Mouse (Mus musculus): Measurements from ENCODE around the gene Chdh. TPM values are rescaled to one million over a fixed set of nuclear protein-coding genes. Genes with fewer than 3 reads are reported as not detected.

Chdh gene
- polyA plus RNA-seq, 1 experiment from 2014 or later = 0.24 TPM

- H3K4me1 ChIP-seq = no peaks in the 10 kb centered on the region
- no peak overlapping the region for H3K27ac ChIP-seq
- no peak overlapping the region for H3K4me3 ChIP-seq
- 96% methylated on average over 4 of the region's 4 CpGs for WGBS
- H3K36me3 ChIP-seq = peaks cover 100% of the 10 kb centered on the region
- H3K9me3 ChIP-seq = no peaks in the 10 kb centered on the region
- no peak overlapping the region for H3K9ac ChIP-seq
- ATAC-seq (ENCODE audit: low FRiP score, low read depth) = no peak
- H3K27me3 ChIP-seq (replicated peaks) = no peaks in the 10 kb centered on the region
- no peak overlapping the region for H3K4me2 ChIP-seq (replicated peaks)
Observed at GRCm38 (mm10) chr14:29988337-29988736, 20.5 kb upstream of the Chdh start.

- H3K4me2 ChIP-seq (replicated peaks) = no peak overlapping the region
- H3K4me3 ChIP-seq = no peak overlapping the region
- H3K4me1 ChIP-seq = no peaks in the 10 kb centered on the region
- 82% methylated on average over 4 of the region's 4 CpGs for WGBS
- H3K36me3 ChIP-seq = peaks cover 76% of the 10 kb centered on the region
- ATAC-seq (ENCODE audit: low FRiP score, low read depth) = no peak
- no peaks in the 10 kb centered on the region for H3K9me3 ChIP-seq
- no peak overlapping the region for H3K27ac ChIP-seq
- H3K9ac ChIP-seq = no peak overlapping the region
- H3K27me3 ChIP-seq (replicated peaks) = no peaks in the 10 kb centered on the region
Observed at GRCm38 (mm10) chr14:29994976-29995375, 13.8 kb upstream of the Chdh start.

- H3K9ac ChIP-seq = no peak overlapping the region
- H3K27me3 ChIP-seq (replicated peaks) = no peaks in the 10 kb centered on the region
- no peaks in the 10 kb centered on the region for H3K4me1 ChIP-seq
- H3K9me3 ChIP-seq = no peaks in the 10 kb centered on the region
- peaks cover 64% of the 10 kb centered on the region for H3K36me3 ChIP-seq
- no peak overlapping the region for H3K4me3 ChIP-seq
- no peak overlapping the region for H3K4me2 ChIP-seq (replicated peaks)
- no peak for ATAC-seq (ENCODE audit: low FRiP score, low read depth)
- 92% methylated on average over 11 of the region's 11 CpGs for whole genome bisulfite sequencing
- H3K27ac ChIP-seq = no peak overlapping the region
Observed at GRCm38 (mm10) chr14:29996000-29996751, 12.6 kb upstream of the Chdh start.

GRCm38 (mm10) chr14:29997345-29997744, 11.5 kb upstream of the Chdh start:
- no peak overlapping the region for H3K9ac ChIP-seq
- H3K4me3 ChIP-seq = no peak overlapping the region
- no peak overlapping the region for H3K27ac ChIP-seq
- H3K4me1 ChIP-seq = no peaks in the 10 kb centered on the region
- peaks cover 53% of the 10 kb centered on the region for H3K36me3 ChIP-seq
- no peaks in the 10 kb centered on the region for H3K9me3 ChIP-seq
- H3K27me3 ChIP-seq (replicated peaks) = no peaks in the 10 kb centered on the region
- H3K4me2 ChIP-seq (replicated peaks) = no peak overlapping the region
- no peak for ATAC-seq (ENCODE audit: low FRiP score, low read depth)

GRCm38 (mm10) chr14:29998747-29999474, 9.9 kb upstream of the Chdh start:
- WGBS = 76% methylated on average over 13 of the region's 13 CpGs

GRCm38 (mm10) chr14:29999475-29999811, 9.4 kb upstream of the Chdh start:
- H3K9me3 ChIP-seq = no peaks in the 10 kb centered on the region
- peaks cover 32% of the 10 kb centered on the region for H3K36me3 ChIP-seq
- H3K4me3 ChIP-seq = no peak overlapping the region
- H3K27ac ChIP-seq = no peak overlapping the region
- H3K4me2 ChIP-seq (replicated peaks) = no peak overlapping the region
- no peaks in the 10 kb centered on the region for H3K27me3 ChIP-seq (replicated peaks)
- no peak overlapping the region for H3K9ac ChIP-seq
- ATAC-seq (ENCODE audit: low FRiP score, low read depth) = no peak
- 92% methylated on average over 3 of the region's 3 CpGs for WGBS
- no peaks in the 10 kb centered on the region for H3K4me1 ChIP-seq

More at GRCm38 (mm10) chr14:29998747-29999474, 9.9 kb upstream of the Chdh start:
- Histone ChIP-seq H3K9me3 (no peaks in the 10 kb centered on the region), H3K9ac (no peak overlapping the region), H3K27me3 (replicated peaks) (no peaks in the 10 kb centered on the region), H3K4me2 (replicated peaks) (no peak overlapping the region), H3K27ac (no peak overlapping the region), H3K36me3 (peaks cover 37% of the 10 kb centered on the region), H3K4me1 (no peaks in the 10 kb centered on the region), H3K4me3 (no peak overlapping the region)
- ATAC-seq (ENCODE audit: low FRiP score, low read depth) = no peak; the same call in 1 of the 2 replicates

- Histone ChIP-seq H3K4me2 (replicated peaks) (no peak overlapping the region), H3K36me3 (no peaks in the 10 kb centered on the region), H3K9me3 (no peaks in the 10 kb centered on the region), H3K4me3 (no peak overlapping the region), H3K27me3 (replicated peaks) (peaks cover 29% of the 10 kb centered on the region), H3K9ac (no peak overlapping the region), H3K27ac (no peak overlapping the region), H3K4me1 (peaks cover 6% of the 10 kb centered on the region)
- WGBS = 80% methylated on average over 10 of the region's 10 CpGs
- no peak for ATAC-seq (ENCODE audit: low FRiP score, low read depth)
Observed at GRCm38 (mm10) chr14:30009864-30010560, 1.2 kb downstream of the Chdh start.

GRCm38 (mm10) chr14:30011886-30012560, 3.2 kb downstream of the Chdh start:
- Histone ChIP-seq H3K27me3 (replicated peaks) (peaks cover 29% of the 10 kb centered on the region), H3K4me2 (replicated peaks) (no peak overlapping the region), H3K9ac (no peak overlapping the region), H3K4me3 (no peak overlapping the region), H3K27ac (no peak overlapping the region), H3K36me3 (no peaks in the 10 kb centered on the region), H3K4me1 (peaks cover 6% of the 10 kb centered on the region), H3K9me3 (no peaks in the 10 kb centered on the region)
- 81% methylated on average over 10 of the region's 10 CpGs for whole genome bisulfite sequencing
- ATAC-seq (ENCODE audit: low FRiP score, low read depth) = no peak

- H3K36me3 ChIP-seq = no peaks in the 10 kb centered on the region
- 61% methylated on average over 10 of the region's 10 CpGs for WGBS
- no peak for ATAC-seq (ENCODE audit: low FRiP score, low read depth)
Observed at GRCm38 (mm10) chr14:30014487-30014886, 5.7 kb downstream of the Chdh start.

GRCm38 (mm10) chr14:30015008-30015407, 6.2 kb downstream of the Chdh start:
- Histone ChIP-seq H3K4me3 (no peak overlapping the region), H3K36me3 (no peaks in the 10 kb centered on the region), H3K27ac (no peak overlapping the region), H3K9ac (no peak overlapping the region), H3K4me2 (replicated peaks) (no peak overlapping the region), H3K4me1 (no peaks in the 10 kb centered on the region), H3K27me3 (replicated peaks) (peaks cover 7% of the 10 kb centered on the region; the same call in 1 of the 2 replicates), H3K9me3 (no peaks in the 10 kb centered on the region)
- WGBS = 69% methylated on average over 1 of the region's 1 CpGs
- no peak for ATAC-seq (ENCODE audit: low FRiP score, low read depth)

More at GRCm38 (mm10) chr14:30014487-30014886, 5.7 kb downstream of the Chdh start:
- Histone ChIP-seq H3K27ac (no peak overlapping the region), H3K9ac (no peak overlapping the region), H3K27me3 (replicated peaks) (peaks cover 12% of the 10 kb centered on the region), H3K4me3 (no peak overlapping the region), H3K9me3 (no peaks in the 10 kb centered on the region), H3K4me2 (replicated peaks) (no peak overlapping the region), H3K4me1 (no peaks in the 10 kb centered on the region)

- Histone ChIP-seq H3K4me2 (replicated peaks) (no peak overlapping the region), H3K9ac (no peak overlapping the region), H3K36me3 (no peaks in the 10 kb centered on the region), H3K27me3 (replicated peaks) (no peaks in the 10 kb centered on the region), H3K9me3 (no peaks in the 10 kb centered on the region), H3K4me3 (no peak overlapping the region), H3K27ac (no peak overlapping the region), H3K4me1 (no peaks in the 10 kb centered on the region)
- 90% methylated on average over 5 of the region's 5 CpGs for WGBS
- ATAC-seq (ENCODE audit: low FRiP score, low read depth) = no peak
Observed at GRCm38 (mm10) chr14:30016666-30017065, 7.8 kb downstream of the Chdh start.
